Mouse (Mus musculus) kidney, adult 2 months (tissue): ENCODE measurements at regions not wholly inside any gene's neighbourhood (a gene's known extent, or its start where the extent isn't known, plus 50 kb on each side); places are given as distances from the start of the nearest gene placed in this dataset.

Source experiments
- DNase-seq: peaks from one replicate; pipeline ENCODE4 v3.0.0; 2021
- H3K27ac ChIP-seq: fragments of 200-500 bp; 2 replicates; pipeline ENCODE4 v1.5.1; 2012; ENCODE audit warnings: low read depth, low read length, control low read depth, inconsistent platforms; ENCODE audit not compliant: insufficient read depth
- H3K27me3 ChIP-seq: fragments of 200-500 bp; replicated peaks from 2 replicates; pipeline ENCODE4 v1.6.1; 2012; ENCODE audit warnings: mild to moderate bottlenecking, moderate library complexity, low read length, inconsistent platforms; ENCODE audit not compliant: control insufficient read depth, insufficient read depth
- H3K36me3 ChIP-seq: fragments of 200-500 bp; 2 replicates; pipeline ENCODE4 v1.6.1; 2012; ENCODE audit warnings: mild to moderate bottlenecking, moderate library complexity, low read length, inconsistent platforms; ENCODE audit not compliant: control insufficient read depth, insufficient read depth
- H3K4me1 ChIP-seq: fragments of 200-500 bp; 2 replicates; pipeline ENCODE4 v1.6.1; 2011; ENCODE audit warnings: low read length; ENCODE audit not compliant: control insufficient read depth, insufficient read depth
- H3K4me3 ChIP-seq: fragments of 200-500 bp; 2 replicates; pipeline ENCODE4 v1.5.1; 2011; ENCODE audit warnings: mild to moderate bottlenecking, low read depth, low read length, control low read depth; ENCODE audit not compliant: insufficient read depth
- CTCF ChIP-seq: fragments of 200-500 bp; conservative IDR thresholded peaks from 2 replicates; pipeline ENCODE4 v1.5.1; 2011; ENCODE audit warnings: low read depth, mild to moderate bottlenecking, control low read depth, low read length, moderate library complexity, mixed read lengths; ENCODE audit not compliant: insufficient read depth, insufficient read length
- POLR2A ChIP-seq: fragments of 200-500 bp; IDR thresholded peaks from one replicate; pipeline ENCODE4 v1.6.1; 2011; ENCODE audit warnings: low read depth, low read length, control low read depth
- WGBS: fragments of 180-500 bp; shearing (Covaris S2); methylation state at CpG from one replicate; pipeline ENCODE4 v1.1.7; 2018; 5-methylcytosine and 5-hydroxymethylcytosine counted together

- no peak for DNase-seq
- TF ChIP-seq POLR2A, result no peak
- TF ChIP-seq CTCF, result no peak
- Histone ChIP-seq H3K27ac (no peak overlapping the region), H3K27me3 (no peaks in the 10 kb centered on the region), H3K36me3 (no peaks in the 10 kb centered on the region), H3K4me3 (no peak overlapping the region), H3K4me1 (no peaks in the 10 kb centered on the region)
- WGBS, result 17% methylated on average over 4 of the region's 4 CpGs
Observed at GRCm38 (mm10) chr4:12539184-12539791, 367.5 kb upstream of the Fam92a start.

- Histone ChIP-seq H3K36me3 (no peaks in the 10 kb centered on the region), H3K4me3 (no peak overlapping the region), H3K27ac (no peak overlapping the region), H3K4me1 (no peaks in the 10 kb centered on the region), H3K27me3 (no peaks in the 10 kb centered on the region)
- 8% methylated on average over 4 of the region's 4 CpGs for WGBS
- TF ChIP-seq CTCF, result no peak
- TF ChIP-seq POLR2A, result no peak
- DNase-seq, result peak; percentile 26
Observed at GRCm38 (mm10) chr4:12538694-12539121, 366.9 kb upstream of the Fam92a start.

GRCm38 (mm10) chr4:12538043-12538442 lies 366.2 kb upstream of the Fam92a start:
- no peak for TF ChIP-seq CTCF
- no peak for TF ChIP-seq POLR2A
- H3K27me3 ChIP-seq, result no peaks in the 10 kb centered on the region
- H3K4me3 ChIP-seq, result no peak overlapping the region
- no peak overlapping the region for H3K27ac ChIP-seq
- H3K36me3 ChIP-seq, result no peaks in the 10 kb centered on the region
- no peak for DNase-seq
- H3K4me1 ChIP-seq, result no peaks in the 10 kb centered on the region
- WGBS, result 69% methylated on average over 5 of the region's 5 CpGs

DNA sequence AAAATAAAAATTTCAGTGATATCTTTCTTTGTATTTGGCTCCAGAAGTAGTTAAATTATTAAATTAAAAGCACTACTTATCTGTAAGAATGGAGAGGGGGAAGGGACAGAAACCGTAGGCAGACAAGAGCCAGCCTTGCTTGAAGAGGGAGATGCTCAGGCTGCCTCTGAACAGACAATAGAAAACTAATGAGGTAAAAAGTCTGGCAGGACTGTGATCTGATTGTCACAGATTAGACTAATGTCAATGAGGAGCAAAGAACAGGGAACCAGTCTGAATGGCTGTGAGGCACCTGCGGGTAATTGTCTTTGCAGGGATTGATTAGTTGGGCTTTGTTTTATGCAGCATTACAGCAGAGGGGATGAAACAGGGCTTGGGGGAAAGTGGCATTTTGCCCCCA lies 362.3 kb upstream of the Fam92a start:
- Histone ChIP-seq H3K4me3 (no peak overlapping the region), H3K27ac (no peak overlapping the region), H3K27me3 (no peaks in the 10 kb centered on the region), H3K4me1 (no peaks in the 10 kb centered on the region), H3K36me3 (no peaks in the 10 kb centered on the region)
- TF ChIP-seq CTCF (no peak), POLR2A (no peak)
- no peak for DNase-seq
- WGBS, result 53% methylated on average over 2 of the region's 2 CpGs

GRCm38 (mm10) chr4:12532961-12533360 lies 361.1 kb upstream of the Fam92a start:
- Histone ChIP-seq H3K27me3 (no peaks in the 10 kb centered on the region), H3K36me3 (no peaks in the 10 kb centered on the region), H3K4me1 (no peaks in the 10 kb centered on the region), H3K27ac (no peak overlapping the region), H3K4me3 (no peak overlapping the region)
- 34% methylated on average over 4 of the region's 4 CpGs for WGBS
- no peak for DNase-seq
- TF ChIP-seq CTCF (no peak), POLR2A (no peak)

GRCm38 (mm10) chr4:12522358-12522757 lies 350.5 kb upstream of the Fam92a start:
- no peak overlapping the region for H3K4me3 ChIP-seq
- no peak for TF ChIP-seq CTCF
- no peak for TF ChIP-seq POLR2A
- no peak for DNase-seq
- 58% methylated on average over 7 of the region's 7 CpGs for WGBS
- H3K4me1 ChIP-seq, result no peaks in the 10 kb centered on the region
- H3K27me3 ChIP-seq, result no peaks in the 10 kb centered on the region
- H3K27ac ChIP-seq, result no peak overlapping the region
- no peaks in the 10 kb centered on the region for H3K36me3 ChIP-seq

- no peak overlapping the region for H3K4me3 ChIP-seq
- TF ChIP-seq CTCF, result no peak
- TF ChIP-seq POLR2A, result no peak
- WGBS, result 78% methylated on average over 7 of the region's 7 CpGs
Observed at GRCm38 (mm10) chr4:12521246-12521645, 349.4 kb upstream of the Fam92a start.

More at GRCm38 (mm10) chr4:12521246-12521645, 349.4 kb upstream of the Fam92a start:
- DNase-seq, result no peak
- Histone ChIP-seq H3K4me1 (no peaks in the 10 kb centered on the region), H3K27me3 (no peaks in the 10 kb centered on the region), H3K27ac (no peak overlapping the region), H3K36me3 (no peaks in the 10 kb centered on the region)
